Mouse (Mus musculus): ENCODE data around the gene Prkacb. TPM values are rescaled to one million over a fixed set of nuclear protein-coding genes. Genes with fewer than 3 reads are reported as not detected.

The Prkacb gene
- total RNA-seq, 2 experiments from 2014 or later = 12.8 to 15.0 TPM

DNA sequence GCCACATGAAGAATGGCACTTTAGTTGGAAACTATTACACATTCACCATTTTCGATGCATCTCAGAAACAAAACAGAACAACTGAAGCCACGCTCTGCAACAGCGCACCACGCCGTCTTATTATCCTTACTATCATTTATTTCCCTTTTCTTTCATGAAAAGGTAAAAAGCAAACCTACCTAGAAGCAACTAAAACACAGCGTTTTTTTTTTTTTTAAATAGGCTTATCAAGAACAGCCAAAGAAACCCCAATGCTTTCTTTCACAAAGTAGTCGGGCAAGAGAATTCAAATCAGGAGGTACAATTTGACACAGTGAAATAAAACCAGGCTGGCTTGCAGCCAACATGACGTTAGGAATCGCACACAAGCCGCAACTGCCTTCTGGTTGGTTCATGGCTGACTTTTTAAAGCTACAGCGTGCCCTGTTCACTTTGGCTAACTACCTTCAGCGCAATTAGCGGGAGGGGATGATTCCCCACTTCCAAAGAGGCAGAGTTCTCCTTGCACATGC lies 130.6 kb downstream of the Prkacb start:
- no peak for ATAC-seq (replicated peaks; ENCODE audit: low FRiP score, poor library complexity, severe bottlenecking)

GRCm38 (mm10) chr3:146681696-146682095 lies 131.1 kb downstream of the Prkacb start:
- no peak for ATAC-seq (replicated peaks; ENCODE audit: low FRiP score, poor library complexity, severe bottlenecking)

- no peak for ATAC-seq (replicated peaks; ENCODE audit: low FRiP score, poor library complexity, severe bottlenecking)
Observed at GRCm38 (mm10) chr3:146680625-146681024, 132.2 kb downstream of the Prkacb start.

DNA sequence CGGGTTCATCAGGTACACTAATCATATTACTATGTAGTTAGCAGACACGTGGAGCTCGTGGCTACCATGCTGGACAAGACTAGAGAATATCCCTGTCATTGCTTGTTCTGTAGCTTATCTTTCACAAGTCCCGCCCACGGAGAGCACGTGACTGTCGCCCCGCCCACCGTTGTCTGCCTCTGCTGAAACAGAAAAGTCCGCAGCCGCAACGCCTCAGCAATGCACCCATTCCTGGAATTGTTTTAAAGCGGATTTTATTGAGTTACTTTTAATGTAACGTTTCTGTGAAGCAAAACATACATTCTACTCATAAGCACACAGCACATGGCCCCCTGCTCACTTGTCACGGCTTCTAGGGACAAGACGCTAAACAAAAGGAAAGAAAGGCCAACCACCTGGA lies 133.1 kb downstream of the Prkacb start:
- no peak for ATAC-seq (replicated peaks; ENCODE audit: low FRiP score, poor library complexity, severe bottlenecking)

Other genes starting within 250 kb of the Prkacb start
- gene Uox, start 242.6 kb downstream of the Prkacb start, total RNA-seq (2015; ENCODE audit: low replicate concordance) = not detected in 2 replicates
- gene Uox, start 242.6 kb downstream of the Prkacb start, total RNA-seq (2017; ENCODE audit: low replicate concordance) = 0.14 TPM in 1 of 2 replicates, not detected in the other
- not detected in 2 replicates for gene Dnase2b, start 197.4 kb downstream of the Prkacb start, total RNA-seq (2015; ENCODE audit: low replicate concordance)
- not detected in 2 replicates for gene Dnase2b, start 197.4 kb downstream of the Prkacb start, total RNA-seq (2017; ENCODE audit: low replicate concordance)
- gene 4930503B20Rik, start 161.7 kb downstream of the Prkacb start, total RNA-seq (2015; ENCODE audit: low replicate concordance) = not detected in 2 replicates
- not detected in 2 replicates for gene 4930503B20Rik, start 161.7 kb downstream of the Prkacb start, total RNA-seq (2017; ENCODE audit: low replicate concordance)
- not detected in 2 replicates for gene Samd13, start 127.4 kb downstream of the Prkacb start, total RNA-seq (2015; ENCODE audit: low replicate concordance)
- gene Samd13, start 127.4 kb downstream of the Prkacb start, total RNA-seq (2017; ENCODE audit: low replicate concordance) = 0.60 and 0.84 TPM in 2 replicates
- not detected in 2 replicates for gene Ttll7, start 39.4 kb upstream of the Prkacb start, total RNA-seq (2015; ENCODE audit: low replicate concordance)
- gene Ttll7, start 39.4 kb upstream of the Prkacb start, total RNA-seq (2017; ENCODE audit: low replicate concordance) = not detected in 2 replicates